Mouse (Mus musculus) forebrain, embryonic 14.5 days (tissue): Measurements from ENCODE around the gene Tmem161a. TPM values are rescaled to one million over a fixed set of nuclear protein-coding genes. Genes with fewer than 3 reads are reported as not detected.

ENCODE experiments used
- ATAC-seq: fragments of 200-750 bp; cut with Nextera tagmentation; 2 replicates; pipeline ENCODE4 v1.8.0; 2017; ENCODE audit warnings: mild to moderate bottlenecking, moderate library complexity
- DNase-seq: peaks from one replicate; pipeline ENCODE4 v3.0.0-alpha.2; 2015; ENCODE audit warnings: low spot score
- H3K27ac ChIP-seq: fragments of 300-500 bp; sonication (generic); 2 replicates; pipeline ENCODE4 v1.5.1; 2014; ENCODE audit warnings: low read depth, mild to moderate bottlenecking, control low read depth, low read length, moderate library complexity
- H3K27me3 ChIP-seq: fragments of 300-500 bp; sonication (generic); replicated peaks from 2 replicates; pipeline ENCODE4 v1.6.1; 2014; ENCODE audit warnings: low read length, control low read depth, mixed read lengths; ENCODE audit not compliant: control insufficient read depth, insufficient read depth
- H3K36me3 ChIP-seq: fragments of 300-500 bp; sonication (generic); 2 replicates; pipeline ENCODE4 v1.6.1; 2014; ENCODE audit warnings: low read length, control low read depth; ENCODE audit not compliant: control insufficient read depth, insufficient read depth
- H3K4me1 ChIP-seq: fragments of 300-500 bp; sonication (generic); 2 replicates; pipeline ENCODE4 v1.6.1; 2014; ENCODE audit warnings: antibody characterized with exemption, low read length, control low read depth; ENCODE audit not compliant: control insufficient read depth, insufficient read depth
- H3K4me2 ChIP-seq: fragments of 300-500 bp; sonication (generic); 2 replicates; pipeline ENCODE4 v1.6.1; 2014; ENCODE audit warnings: mild to moderate bottlenecking, control low read depth, low read length
- H3K4me3 ChIP-seq: fragments of 300-500 bp; sonication (generic); 2 replicates; pipeline ENCODE4 v1.5.1; 2014; ENCODE audit warnings: low read depth, low read length, control low read depth
- H3K9ac ChIP-seq: fragments of 300-500 bp; sonication (generic); 2 replicates; pipeline ENCODE4 v1.6.1; 2014; ENCODE audit warnings: mild to moderate bottlenecking, low read length, control low read depth, moderate library complexity
- H3K9me3 ChIP-seq: fragments of 300-500 bp; sonication (generic); replicated peaks from 2 replicates; pipeline ENCODE4 v1.6.1; 2016; ENCODE audit warnings: low read length, control low read depth, mixed read lengths; ENCODE audit not compliant: control insufficient read depth
- WGBS: fragments of 180-500 bp; shearing (Covaris S2); extraction: QIAGEN DNeasy Blood & Tissue Kit; methylation state at CpG from one replicate; pipeline ENCODE4 v1.1.7; 2014; 5-methylcytosine and 5-hydroxymethylcytosine counted together
- polyA plus RNA-seq: library from polyadenylated mRNA; unstranded; fragments of >200 nt; fragmentation: Nextera tagmentation; extraction: Ambion mirVana; gene quantifications from 2 replicates; pipeline ENCODE4 v1.2.1, GENCODE M21; 2014

Tmem161a gene
- polyA plus RNA-seq, 1 experiment from 2014 or later, result 36.7 TPM

GRCm38 (mm10) chr8:70219107-70219684 is 47.0 kb downstream of the Tmem161a start:
- no peak overlapping the region for H3K4me2 ChIP-seq
- WGBS, result 46% methylated on average over 5 of the region's 5 CpGs
- ATAC-seq (no peak), DNase-seq (peak; percentile 23)
- H3K4me3 ChIP-seq, result no peak overlapping the region
- peaks cover 31% of the 10 kb centered on the region for H3K36me3 ChIP-seq
- H3K27me3 ChIP-seq, result no peaks in the 10 kb centered on the region
- H3K9me3 ChIP-seq, result no peaks in the 10 kb centered on the region
- no peaks in the 10 kb centered on the region for H3K4me1 ChIP-seq
- H3K27ac ChIP-seq, result no peak overlapping the region
- no peak overlapping the region for H3K9ac ChIP-seq

GRCm38 (mm10) chr8:70220236-70220840 is 48.2 kb downstream of the Tmem161a start:
- H3K9ac ChIP-seq, result no peak overlapping the region
- ATAC-seq (no peak), DNase-seq (no peak)
- 80% methylated on average over 8 of the region's 8 CpGs for WGBS
- no peaks in the 10 kb centered on the region for H3K9me3 ChIP-seq
- H3K4me3 ChIP-seq, result no peak overlapping the region
- no peaks in the 10 kb centered on the region for H3K4me1 ChIP-seq
- peaks cover 41% of the 10 kb centered on the region for H3K36me3 ChIP-seq
- H3K4me2 ChIP-seq, result no peak overlapping the region
- H3K27ac ChIP-seq, result no peak overlapping the region
- H3K27me3 ChIP-seq, result no peaks in the 10 kb centered on the region

- peaks cover 47% of the 10 kb centered on the region for H3K36me3 ChIP-seq
Observed at GRCm38 (mm10) chr8:70220911-70221310, 48.8 kb downstream of the Tmem161a start.

GRCm38 (mm10) chr8:70222041-70222440 is 49.9 kb downstream of the Tmem161a start:
- WGBS, result 91% methylated on average over 12 of the region's 12 CpGs
- Histone ChIP-seq H3K9me3 (no peaks in the 10 kb centered on the region), H3K27me3 (no peaks in the 10 kb centered on the region), H3K4me3 (no peak overlapping the region), H3K27ac (no peak overlapping the region), H3K36me3 (peaks cover 51% of the 10 kb centered on the region), H3K4me1 (no peaks in the 10 kb centered on the region), H3K4me2 (no peak overlapping the region), H3K9ac (no peak overlapping the region)
- no peak for ATAC-seq
- no peak for DNase-seq

More at GRCm38 (mm10) chr8:70220911-70221310, 48.8 kb downstream of the Tmem161a start:
- Histone ChIP-seq H3K4me2 (no peak overlapping the region), H3K27ac (no peak overlapping the region), H3K9me3 (no peaks in the 10 kb centered on the region), H3K4me1 (no peaks in the 10 kb centered on the region), H3K4me3 (no peak overlapping the region), H3K27me3 (no peaks in the 10 kb centered on the region), H3K9ac (no peak overlapping the region)
- WGBS, result 89% methylated on average over 3 of the region's 3 CpGs
- ATAC-seq, result no peak
- DNase-seq, result no peak

GRCm38 (mm10) chr8:70223341-70223740 is 51.2 kb downstream of the Tmem161a start:
- Histone ChIP-seq H3K27me3 (no peaks in the 10 kb centered on the region), H3K4me1 (no peaks in the 10 kb centered on the region), H3K4me3 (no peak overlapping the region), H3K36me3 (peaks cover 57% of the 10 kb centered on the region), H3K4me2 (no peak overlapping the region), H3K9me3 (no peaks in the 10 kb centered on the region), H3K9ac (no peak overlapping the region), H3K27ac (no peak overlapping the region)
- 49% methylated on average over 6 of the region's 6 CpGs for WGBS
- no peak for ATAC-seq
- no peak for DNase-seq

- Histone ChIP-seq H3K27ac (no peak overlapping the region), H3K4me1 (peaks cover 4% of the 10 kb centered on the region; the same call in 1 of the 2 replicates), H3K9me3 (no peaks in the 10 kb centered on the region), H3K9ac (no peak overlapping the region), H3K36me3 (peaks cover 64% of the 10 kb centered on the region), H3K27me3 (no peaks in the 10 kb centered on the region), H3K4me2 (no peak overlapping the region), H3K4me3 (no peak overlapping the region)
- WGBS, result 24% methylated on average over 4 of the region's 4 CpGs
- DNase-seq (no peak), ATAC-seq (no peak)
Observed at GRCm38 (mm10) chr8:70227997-70228396, 55.8 kb downstream of the Tmem161a start.

- Histone ChIP-seq H3K27ac (no peak overlapping the region), H3K9me3 (no peaks in the 10 kb centered on the region), H3K4me2 (no peak overlapping the region), H3K4me1 (peaks cover 16% of the 10 kb centered on the region), H3K9ac (no peak overlapping the region), H3K4me3 (no peak overlapping the region), H3K36me3 (peaks cover 37% of the 10 kb centered on the region), H3K27me3 (no peaks in the 10 kb centered on the region)
- no peak for DNase-seq
- 93% methylated on average over 9 of the region's 9 CpGs for WGBS
- no peak for ATAC-seq
Observed at GRCm38 (mm10) chr8:70230837-70231236, 58.7 kb downstream of the Tmem161a start.

Other genes starting within 250 kb of the Tmem161a start
- gene Gatad2a, start 176.0 kb upstream of the Tmem161a start, polyA plus RNA-seq, result 28.8 and 30.5 TPM in 2 replicates
- gene Mau2, start 129.6 kb upstream of the Tmem161a start, polyA plus RNA-seq, result 67.4 and 78.1 TPM in 2 replicates
- 43.5 and 45.5 TPM in 2 replicates for gene Sugp1, start 129.5 kb upstream of the Tmem161a start, polyA plus RNA-seq
- 0.11 and 0.73 TPM in 2 replicates for gene Tm6sf2, start 99.4 kb upstream of the Tmem161a start, polyA plus RNA-seq
- gene Hapln4, start 88.9 kb upstream of the Tmem161a start, polyA plus RNA-seq, result 0.19 and 0.28 TPM in 2 replicates
- 75.4 and 94.1 TPM in 2 replicates for gene Ncan, start 51.5 kb upstream of the Tmem161a start, polyA plus RNA-seq
- gene Nr2c2ap, start 41.0 kb upstream of the Tmem161a start, polyA plus RNA-seq, result 41.4 and 46.0 TPM in 2 replicates
- 8.7 and 9.2 TPM in 2 replicates for gene Rfxank, start 33.2 kb upstream of the Tmem161a start, polyA plus RNA-seq
- gene Borcs8, start 32.9 kb upstream of the Tmem161a start, polyA plus RNA-seq, result 66.2 and 76.7 TPM in 2 replicates
- 0.30 and 0.77 TPM in 2 replicates for gene Mef2b, start 32.6 kb upstream of the Tmem161a start, polyA plus RNA-seq
- 2.3 and 3.3 TPM in 2 replicates for gene Slc25a42, start 39.9 kb downstream of the Tmem161a start, polyA plus RNA-seq
- 55.6 and 71.5 TPM in 2 replicates for gene Sugp2, start 61.9 kb downstream of the Tmem161a start, polyA plus RNA-seq
- 79.2 and 96.7 TPM in 2 replicates for gene Armc6, start 62.1 kb downstream of the Tmem161a start, polyA plus RNA-seq
- gene Homer3, start 110.5 kb downstream of the Tmem161a start, polyA plus RNA-seq, result 31.5 and 42.8 TPM in 2 replicates
- gene Ddx49, start 130.1 kb downstream of the Tmem161a start, polyA plus RNA-seq, result 51.5 and 52.3 TPM in 2 replicates
- 305 and 332 TPM in 2 replicates for gene Cope, start 130.2 kb downstream of the Tmem161a start, polyA plus RNA-seq
- 20.8 and 27.6 TPM in 2 replicates for gene Cers1, start 143.4 kb downstream of the Tmem161a start, polyA plus RNA-seq
- 2.1 and 4.2 TPM in 2 replicates for gene Gdf1, start 157.5 kb downstream of the Tmem161a start, polyA plus RNA-seq
- gene Upf1, start 180.9 kb downstream of the Tmem161a start, polyA plus RNA-seq, result 11.8 and 14.0 TPM in 2 replicates
- 0.48 TPM in 1 of 2 replicates, not detected in the other for gene Comp, start 201.2 kb downstream of the Tmem161a start, polyA plus RNA-seq